Mouse (Mus musculus) hindbrain, embryonic 12.5 days (tissue): ENCODE measurements at regions not wholly inside any gene's neighbourhood (a gene's known extent, or its start where the extent isn't known, plus 50 kb on each side); places are given as distances from the start of the nearest gene placed in this dataset.
"Not testable (repeated sequence)": the region's sequence is repeated elsewhere in the genome, so short reads cannot be mapped to it uniquely, and the experiment has no call there.

Experiments used
- ATAC-seq: fragments of 200-750 bp; cut with Nextera tagmentation; 2 replicates; pipeline ENCODE4 v1.8.0; 2017; ENCODE audit warnings: moderate TSS enrichment; ENCODE audit not compliant: low FRiP score
- H3K27ac ChIP-seq: fragments of 300-500 bp; sonication (generic); 2 replicates; pipeline ENCODE4 v1.5.1; 2016; ENCODE audit warnings: mild to moderate bottlenecking
- H3K27me3 ChIP-seq: fragments of 300-500 bp; sonication (generic); 2 replicates; pipeline ENCODE4 v1.6.1; 2016; ENCODE audit warnings: mild to moderate bottlenecking
- H3K36me3 ChIP-seq: fragments of 300-500 bp; sonication (generic); 2 replicates; pipeline ENCODE4 v1.6.1; 2016; ENCODE audit warnings: mild to moderate bottlenecking
- H3K4me1 ChIP-seq: fragments of 300-500 bp; sonication (generic); 2 replicates; pipeline ENCODE4 v1.6.1; 2016
- H3K4me2 ChIP-seq: fragments of 300-500 bp; sonication (generic); replicated peaks from 2 replicates; pipeline ENCODE4 v1.6.1; 2016; ENCODE audit warnings: mild to moderate bottlenecking
- H3K4me3 ChIP-seq: fragments of 300-500 bp; sonication (generic); 2 replicates; pipeline ENCODE4 v1.5.1; 2016; ENCODE audit warnings: mild to moderate bottlenecking
- H3K9ac ChIP-seq: fragments of 300-500 bp; sonication (generic); 2 replicates; pipeline ENCODE4 v1.6.1; 2016; ENCODE audit warnings: mild to moderate bottlenecking, moderate library complexity
- H3K9me3 ChIP-seq: fragments of 300-500 bp; sonication (generic); replicated peaks from 2 replicates; pipeline ENCODE4 v1.6.1; 2016; ENCODE audit warnings: mild to moderate bottlenecking
- WGBS: fragments of 180-500 bp; shearing (Covaris S2); methylation state at CpG from one replicate; pipeline ENCODE4 v1.1.7; 2016; 5-methylcytosine and 5-hydroxymethylcytosine counted together

DNA sequence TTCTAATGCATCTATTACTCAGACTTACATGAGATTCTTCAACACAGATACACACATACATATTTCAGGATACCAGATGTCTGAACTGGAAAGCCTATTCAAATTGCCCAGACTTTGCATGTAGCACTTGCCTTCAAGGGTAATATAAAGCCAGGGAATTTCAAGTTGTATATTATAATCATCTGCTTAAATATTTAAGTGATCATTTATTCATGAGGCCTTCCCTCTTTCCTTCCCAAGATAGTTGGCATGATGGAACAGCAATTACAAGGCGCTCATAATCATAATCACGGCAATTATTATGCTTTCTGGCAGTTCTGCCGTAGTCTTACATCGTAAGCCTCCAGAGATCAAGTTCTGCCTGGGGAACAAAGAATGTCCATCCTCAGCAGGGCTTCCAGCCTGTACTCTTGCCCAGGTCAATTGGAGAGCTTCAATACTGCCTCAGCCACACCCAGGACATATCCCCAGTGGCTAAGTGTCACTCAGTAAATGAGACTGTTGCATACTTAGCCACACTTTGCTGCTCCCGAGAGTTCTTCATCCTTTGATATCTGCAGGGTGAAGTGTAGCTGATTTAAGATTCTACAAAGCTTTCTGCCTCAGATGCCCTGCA is 391.3 kb upstream of the Htr2a start:
- Histone ChIP-seq H3K4me1 (no peaks in the 10 kb centered on the region), H3K36me3 (no peaks in the 10 kb centered on the region), H3K4me2 (no peak overlapping the region), H3K9me3 (no peaks in the 10 kb centered on the region), H3K27me3 (no peaks in the 10 kb centered on the region), H3K4me3 (no peak overlapping the region), H3K27ac (no peak overlapping the region), H3K9ac (no peak overlapping the region)
- no peak for ATAC-seq
- WGBS = 66% methylated on average over 5 of the region's 5 CpGs

DNA sequence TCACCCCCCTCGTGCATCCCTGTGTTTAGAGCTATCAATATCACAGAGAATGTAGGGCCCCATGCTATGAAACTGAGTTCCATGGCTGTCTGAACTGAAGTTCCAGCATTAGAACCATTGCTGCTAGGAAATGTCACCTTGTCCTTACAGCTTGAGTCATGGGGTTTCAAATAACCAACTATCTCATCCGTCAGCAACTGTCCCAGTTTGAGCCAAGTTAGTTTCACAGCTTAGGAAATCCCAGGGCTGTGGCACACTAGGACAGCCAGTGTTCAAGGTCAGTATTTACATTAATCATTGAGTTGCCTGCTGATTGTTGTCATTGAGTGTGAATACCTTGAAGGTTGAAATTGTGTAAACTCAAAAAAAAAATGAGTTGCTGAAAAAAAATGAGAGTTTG is 390.6 kb upstream of the Htr2a start:
- no peaks in the 10 kb centered on the region for H3K27me3 ChIP-seq
- ATAC-seq = no peak
- H3K4me1 ChIP-seq = no peaks in the 10 kb centered on the region
- H3K4me2 ChIP-seq = no peak overlapping the region
- WGBS = 65% methylated on average over 2 of the region's 2 CpGs
- H3K36me3 ChIP-seq = no peaks in the 10 kb centered on the region
- H3K4me3 ChIP-seq = no peak overlapping the region
- no peaks in the 10 kb centered on the region for H3K9me3 ChIP-seq
- H3K9ac ChIP-seq = no peak overlapping the region
- H3K27ac ChIP-seq = no peak overlapping the region

DNA sequence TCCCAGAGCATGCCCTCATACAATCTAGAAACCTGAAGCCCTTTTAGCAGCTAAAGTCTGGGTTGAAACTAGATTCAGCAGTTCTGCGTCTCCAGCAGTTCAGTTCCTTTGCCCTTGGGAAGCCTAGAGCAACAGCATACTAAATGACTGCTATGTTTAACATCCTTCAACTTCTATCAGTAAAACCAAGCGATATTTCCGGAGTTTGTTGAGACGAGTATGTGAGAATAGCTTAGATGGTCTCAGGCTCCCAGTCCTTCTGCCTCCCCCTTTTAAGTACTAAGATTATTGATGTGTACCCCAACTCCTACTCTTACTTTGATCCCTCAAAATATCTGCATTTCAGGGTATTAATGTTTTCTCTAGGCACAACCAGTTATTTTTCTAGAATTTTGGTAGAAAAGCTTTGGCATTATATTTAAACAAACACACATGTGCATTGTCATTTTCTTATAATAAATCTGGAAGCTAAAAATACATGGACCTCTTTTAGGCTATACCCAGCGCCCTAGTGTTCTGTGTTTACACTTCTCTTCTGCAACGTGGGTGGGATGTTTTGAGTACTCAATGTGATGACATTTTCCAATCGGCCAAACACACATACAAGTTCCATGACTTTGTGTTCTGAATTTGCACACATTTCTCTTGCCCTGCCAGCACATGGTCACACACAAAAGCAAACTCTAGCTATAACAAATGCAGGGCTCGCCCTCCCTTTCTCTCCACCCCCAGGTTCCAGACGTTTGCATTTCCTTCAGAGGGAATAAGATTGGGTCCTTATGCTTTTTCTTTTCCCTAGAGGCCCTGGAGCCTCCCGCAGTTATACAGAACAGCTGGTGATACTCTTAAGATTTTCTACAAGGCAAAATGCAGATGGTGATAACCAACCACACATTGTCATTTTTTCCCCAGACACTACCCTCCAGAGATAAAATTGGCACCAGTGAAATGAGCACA is 388.2 kb upstream of the Htr2a start:
- H3K27me3 ChIP-seq = no peaks in the 10 kb centered on the region
- H3K27ac ChIP-seq = no peak overlapping the region
- H3K9me3 ChIP-seq = no peaks in the 10 kb centered on the region
- WGBS = 71% methylated on average over 10 of the region's 10 CpGs
- no peaks in the 10 kb centered on the region for H3K4me1 ChIP-seq
- H3K36me3 ChIP-seq = no peaks in the 10 kb centered on the region
- no peak overlapping the region for H3K9ac ChIP-seq
- no peak overlapping the region for H3K4me2 ChIP-seq
- no peak overlapping the region for H3K4me3 ChIP-seq
- ATAC-seq = no peak

DNA sequence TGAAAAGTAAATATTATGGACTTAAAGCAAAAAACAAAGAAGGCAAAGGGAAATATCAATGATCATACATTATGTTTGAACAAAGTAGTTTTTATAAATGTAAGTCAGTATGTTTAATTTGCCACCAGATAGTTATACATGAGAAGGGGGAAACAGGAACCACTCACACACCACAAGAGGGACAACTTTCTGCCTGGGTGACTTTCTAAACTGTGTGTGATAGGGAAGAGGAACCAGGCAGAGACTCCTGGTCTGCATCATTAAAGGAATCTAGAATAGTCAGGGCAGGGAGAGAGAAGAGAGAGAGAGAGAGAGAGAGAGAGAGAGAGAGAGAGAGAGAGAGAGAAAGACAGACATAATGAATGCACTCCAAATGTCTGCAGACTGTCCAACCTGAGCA is 385.6 kb upstream of the Htr2a start:
- no peaks in the 10 kb centered on the region for H3K9me3 ChIP-seq
- H3K9ac ChIP-seq = no peak overlapping the region
- no peak overlapping the region for H3K27ac ChIP-seq
- ATAC-seq = no peak
- H3K4me1 ChIP-seq = no peaks in the 10 kb centered on the region
- no peak overlapping the region for H3K4me2 ChIP-seq
- no peaks in the 10 kb centered on the region for H3K27me3 ChIP-seq
- no peak overlapping the region for H3K4me3 ChIP-seq
- H3K36me3 ChIP-seq = no peaks in the 10 kb centered on the region

DNA sequence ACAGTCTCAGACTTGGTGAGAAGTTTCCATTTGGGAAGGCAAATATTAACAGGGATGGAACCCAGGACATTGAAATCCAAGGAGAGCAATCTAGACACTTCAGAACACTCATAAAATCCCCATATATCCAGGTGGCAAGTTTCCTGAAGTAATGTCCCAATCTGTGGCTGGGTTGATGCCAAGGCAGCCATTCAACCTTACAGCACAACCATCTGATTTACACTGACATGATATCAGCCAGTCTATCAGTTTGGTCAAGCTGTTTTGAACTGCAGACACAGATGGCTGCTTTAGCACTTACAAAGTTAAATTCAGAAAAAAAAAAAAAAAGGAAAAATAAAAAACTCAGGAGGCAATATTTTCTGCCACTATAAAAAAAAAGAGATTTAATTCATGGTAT is 381.2 kb upstream of the Htr2a start:
- ATAC-seq = no peak
- H3K9ac ChIP-seq = no peak overlapping the region
- no peaks in the 10 kb centered on the region for H3K9me3 ChIP-seq
- no peak overlapping the region for H3K4me2 ChIP-seq
- no peaks in the 10 kb centered on the region for H3K27me3 ChIP-seq
- H3K27ac ChIP-seq = no peak overlapping the region
- H3K4me3 ChIP-seq = no peak overlapping the region
- H3K4me1 ChIP-seq = no peaks in the 10 kb centered on the region
- H3K36me3 ChIP-seq = no peaks in the 10 kb centered on the region

DNA sequence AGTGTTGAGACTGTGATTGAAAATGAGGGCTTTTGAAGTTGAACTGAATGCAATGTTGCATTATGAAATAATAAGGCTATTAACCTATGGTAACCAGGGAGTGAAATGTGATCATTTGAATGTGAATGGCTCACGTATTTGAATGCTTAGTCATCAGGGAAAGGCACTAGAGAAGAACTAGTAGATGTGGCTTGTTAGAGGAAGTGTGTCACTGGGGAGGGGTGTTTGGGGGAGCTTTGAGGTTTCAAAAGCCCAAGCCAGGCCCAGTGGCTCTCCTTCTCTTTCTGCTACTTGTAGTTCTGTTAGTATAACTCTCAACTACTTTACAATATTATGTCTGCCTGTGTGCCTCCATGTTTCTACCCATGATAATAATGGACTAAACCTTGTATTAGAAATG is 373.6 kb upstream of the Htr2a start:
- H3K9ac ChIP-seq = no peak overlapping the region
- 53% methylated on average over 1 of the region's 1 CpGs for WGBS
- no peak for ATAC-seq
- no peaks in the 10 kb centered on the region for H3K4me1 ChIP-seq
- H3K36me3 ChIP-seq = no peaks in the 10 kb centered on the region
- H3K4me2 ChIP-seq = no peak overlapping the region
- H3K27me3 ChIP-seq = no peaks in the 10 kb centered on the region
- no peak overlapping the region for H3K4me3 ChIP-seq
- H3K9me3 ChIP-seq = no peaks in the 10 kb centered on the region
- no peak overlapping the region for H3K27ac ChIP-seq

DNA sequence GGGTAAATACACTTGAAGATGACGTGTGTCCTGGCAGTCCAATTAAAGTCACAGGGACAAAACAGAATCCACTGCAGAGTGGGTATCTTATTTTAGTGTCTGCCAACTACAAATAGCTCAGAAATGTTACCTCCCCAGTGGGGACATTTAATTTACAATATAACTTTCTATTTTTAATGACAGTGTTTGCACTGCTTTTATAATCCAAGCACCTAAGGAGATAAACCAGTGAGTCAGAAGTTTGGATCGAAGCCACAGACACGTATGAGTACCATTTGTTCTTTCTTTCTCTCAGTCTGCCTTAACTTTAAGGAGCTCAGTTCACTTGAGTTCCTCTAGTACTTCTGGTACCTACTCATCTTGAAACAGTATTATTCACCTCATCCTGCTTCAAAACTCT is 346.1 kb upstream of the Htr2a start:
- Histone ChIP-seq H3K4me1 (no peaks in the 10 kb centered on the region), H3K36me3 (no peaks in the 10 kb centered on the region), H3K4me2 (no peak overlapping the region), H3K9ac (no peak overlapping the region), H3K27ac (no peak overlapping the region), H3K4me3 (no peak overlapping the region), H3K27me3 (no peaks in the 10 kb centered on the region), H3K9me3 (no peaks in the 10 kb centered on the region)
- no peak for ATAC-seq
- 82% methylated on average over 3 of the region's 3 CpGs for WGBS

DNA sequence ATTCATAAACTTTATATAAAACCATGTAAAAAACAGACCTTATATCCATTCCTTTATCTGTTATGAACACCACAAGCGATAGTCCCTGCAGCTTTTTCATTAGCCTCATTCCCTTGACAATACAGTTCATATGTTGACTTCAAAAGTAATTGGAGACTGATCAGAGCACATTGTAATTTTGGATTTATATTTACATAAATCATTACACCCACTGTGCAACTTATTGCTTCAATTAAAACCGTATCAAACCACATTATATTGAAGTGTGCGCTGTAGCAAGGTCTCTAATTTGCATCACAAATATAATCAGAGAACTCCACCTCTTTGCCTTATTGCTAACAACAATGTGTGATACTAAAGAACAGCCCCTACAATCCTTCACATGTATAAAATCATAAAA is 336.2 kb upstream of the Htr2a start:
- WGBS = 60% methylated on average over 3 of the region's 3 CpGs

DNA sequence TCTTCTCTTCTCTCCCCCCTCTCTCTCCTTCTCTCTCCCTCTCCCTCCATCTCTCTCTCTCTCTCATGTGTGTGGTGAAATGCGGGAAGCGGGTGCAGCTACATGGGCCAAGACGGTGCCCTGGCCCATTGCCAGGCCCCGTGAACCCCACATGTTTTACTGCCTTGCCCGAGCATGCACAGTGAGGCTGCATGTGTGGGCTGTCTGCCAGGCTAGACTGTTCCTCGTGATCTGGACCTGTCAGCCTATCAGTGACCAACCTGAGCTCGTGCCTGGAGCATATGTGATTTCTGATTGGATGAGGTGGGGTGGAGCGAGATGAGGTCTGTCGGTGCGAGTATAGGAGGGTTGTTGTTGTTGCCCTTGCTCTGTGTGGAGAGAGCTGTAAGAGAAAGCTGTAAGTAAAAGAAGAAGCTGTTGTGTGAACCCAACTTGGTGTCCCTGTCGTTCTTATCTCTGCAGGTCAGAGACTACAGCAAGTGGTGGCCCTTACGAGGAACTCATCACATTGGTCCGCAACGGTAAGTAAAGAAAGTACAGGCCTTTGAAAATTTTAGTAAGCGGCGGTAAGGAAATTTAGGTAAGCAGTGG is 333.8 kb upstream of the Htr2a start:
- Histone ChIP-seq H3K9ac (no peak overlapping the region), H3K36me3 (no peaks in the 10 kb centered on the region), H3K27me3 (no peaks in the 10 kb centered on the region), H3K4me2 (no peak overlapping the region), H3K4me3 (no peak overlapping the region), H3K27ac (no peak overlapping the region), H3K9me3 (no peaks in the 10 kb centered on the region), H3K4me1 (no peaks in the 10 kb centered on the region)
- ATAC-seq = no peak
- 90% methylated on average over 16 of the region's 16 CpGs for WGBS

More for the DNA sequence above, 336.2 kb upstream of the Htr2a start:
- no peak overlapping the region for H3K4me2 ChIP-seq
- H3K36me3 ChIP-seq = no peaks in the 10 kb centered on the region
- H3K4me1 ChIP-seq = no peaks in the 10 kb centered on the region
- H3K27me3 ChIP-seq = no peaks in the 10 kb centered on the region
- peak; percentile 54; the same call in 1 of the 2 replicates for ATAC-seq
- no peak overlapping the region for H3K9ac ChIP-seq
- no peaks in the 10 kb centered on the region for H3K9me3 ChIP-seq
- H3K4me3 ChIP-seq = no peak overlapping the region
- H3K27ac ChIP-seq = no peak overlapping the region

DNA sequence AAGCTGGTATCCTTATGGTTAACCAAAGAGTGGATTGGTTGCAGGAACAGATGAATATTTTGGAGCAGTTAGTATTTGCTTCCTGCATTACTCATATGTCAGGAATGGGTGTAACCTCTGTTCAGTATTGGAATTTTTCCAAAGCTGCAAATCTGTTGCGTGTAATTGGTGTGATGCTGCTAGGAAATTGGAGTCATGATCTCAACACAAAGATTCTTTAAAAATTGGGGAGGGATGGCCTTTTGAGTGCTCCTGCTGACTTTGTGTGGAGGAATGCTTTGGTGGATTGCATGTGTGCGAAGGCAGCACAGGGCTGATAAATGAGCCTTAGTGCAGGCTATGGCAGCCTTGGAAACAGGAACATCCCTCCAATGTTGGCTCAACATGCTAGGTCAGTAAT is 331.2 kb upstream of the Htr2a start:
- H3K27me3 ChIP-seq = not testable (repeated sequence)

DNA sequence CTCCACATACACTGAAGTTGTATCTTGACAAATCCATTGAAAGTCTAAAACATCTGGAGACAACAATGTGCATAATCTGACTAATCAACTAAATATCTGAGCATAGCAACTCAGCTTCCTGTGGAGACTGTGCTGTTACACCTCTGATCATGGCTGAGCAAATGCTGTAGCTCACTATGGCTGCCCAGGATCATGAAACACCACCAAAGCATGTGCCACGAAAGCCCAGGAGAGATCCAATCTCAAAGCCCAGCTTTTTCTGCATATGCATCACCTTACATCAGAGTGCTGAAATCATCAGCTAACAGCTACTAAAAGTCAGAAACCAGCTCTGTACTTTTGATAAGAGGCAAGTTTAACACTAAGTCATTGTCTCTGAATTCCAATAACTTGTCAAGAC is 313.3 kb upstream of the Htr2a start:
- ATAC-seq = no peak

More for the DNA sequence above, 331.2 kb upstream of the Htr2a start:
- H3K9ac ChIP-seq, H3K4me2 ChIP-seq, ATAC-seq, H3K27ac ChIP-seq, H3K4me1 ChIP-seq, H3K36me3 ChIP-seq, H3K9me3 ChIP-seq, H3K4me3 ChIP-seq: not testable (repeated sequence)
- 68% methylated on average over 2 of the region's 2 CpGs for WGBS

DNA sequence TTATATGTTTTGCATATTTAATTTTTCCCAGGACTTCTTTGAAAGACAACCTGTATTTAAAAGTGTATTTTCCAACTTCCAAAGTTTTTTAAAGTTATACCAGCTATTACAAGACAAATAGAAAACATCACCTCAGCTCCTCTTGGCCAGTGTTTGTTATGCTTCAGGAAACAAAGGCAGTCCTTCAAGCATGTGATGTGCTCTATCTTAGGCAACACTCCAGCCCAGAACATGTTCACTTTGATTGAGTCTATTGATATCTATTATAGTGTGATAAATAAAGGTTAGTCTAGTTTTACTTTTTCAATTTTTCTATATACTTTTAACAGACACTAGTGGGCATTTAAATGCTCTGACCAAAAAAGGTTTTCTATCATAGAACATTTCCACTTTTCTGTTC is 289.9 kb upstream of the Htr2a start:
- ATAC-seq = no peak
- Histone ChIP-seq H3K4me1 (no peaks in the 10 kb centered on the region), H3K27me3 (no peaks in the 10 kb centered on the region)

More for the DNA sequence above, 313.3 kb upstream of the Htr2a start:
- 85% methylated on average over 1 of the region's 1 CpGs for WGBS
- no peaks in the 10 kb centered on the region for H3K36me3 ChIP-seq
- H3K9me3 ChIP-seq = no peaks in the 10 kb centered on the region
- H3K4me2 ChIP-seq = no peak overlapping the region
- no peaks in the 10 kb centered on the region for H3K4me1 ChIP-seq
- no peak overlapping the region for H3K9ac ChIP-seq
- H3K4me3 ChIP-seq = no peak overlapping the region
- H3K27me3 ChIP-seq = no peaks in the 10 kb centered on the region
- H3K27ac ChIP-seq = no peak overlapping the region

DNA sequence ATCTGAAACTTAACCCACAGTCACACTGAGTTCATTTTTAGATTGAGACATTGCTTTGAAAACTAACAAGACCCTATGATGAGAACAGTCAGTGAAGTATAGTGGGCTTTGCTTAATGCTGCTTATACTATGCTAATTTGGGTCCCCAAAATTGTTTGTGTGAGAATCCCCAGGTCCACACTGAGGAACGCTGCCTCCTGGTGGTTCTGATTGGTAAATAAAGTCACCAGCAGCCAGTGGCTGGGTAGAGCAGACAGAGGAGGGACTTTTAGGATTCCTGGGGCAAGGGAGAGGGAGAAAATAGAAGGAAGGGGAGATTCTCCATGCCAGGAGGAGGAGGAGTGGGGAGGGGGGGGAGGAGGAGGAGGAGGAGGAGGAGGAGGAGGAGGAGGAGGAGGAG is 288.4 kb upstream of the Htr2a start:
- 46% methylated on average over 1 of the region's 1 CpGs for WGBS
- no peak overlapping the region for H3K4me2 ChIP-seq
- ATAC-seq = no peak
- no peaks in the 10 kb centered on the region for H3K9me3 ChIP-seq
- H3K4me3 ChIP-seq = no peak overlapping the region
- no peak overlapping the region for H3K27ac ChIP-seq
- H3K4me1 ChIP-seq = no peaks in the 10 kb centered on the region
- no peaks in the 10 kb centered on the region for H3K27me3 ChIP-seq
- H3K36me3 ChIP-seq = no peaks in the 10 kb centered on the region
- H3K9ac ChIP-seq = no peak overlapping the region

More for the DNA sequence above, 289.9 kb upstream of the Htr2a start:
- H3K4me2 ChIP-seq = no peak overlapping the region
- H3K9ac ChIP-seq = no peak overlapping the region
- no peaks in the 10 kb centered on the region for H3K9me3 ChIP-seq
- H3K36me3 ChIP-seq = no peaks in the 10 kb centered on the region
- no peak overlapping the region for H3K27ac ChIP-seq
- H3K4me3 ChIP-seq = no peak overlapping the region
